Mouse (Mus musculus) brain, embryonic 14.5 days (tissue): ENCODE results near the gene Fnbp1l.

Experiments used
- CTCF ChIP-seq: fragments of 200-500 bp; IDR thresholded peaks from 2 replicates; pipeline ENCODE4 v1.5.1; 2012; ENCODE audit warnings: inconsistent platforms, mild to moderate bottlenecking, moderate library complexity, borderline replicate concordance; ENCODE audit not compliant: insufficient read depth, insufficient read length; ENCODE audit errors: extremely low read depth
- POLR2A ChIP-seq: fragments of 200-500 bp; IDR thresholded peaks from 2 replicates; pipeline ENCODE4 v1.6.1; 2012; ENCODE audit warnings: mild to moderate bottlenecking, inconsistent platforms, borderline replicate concordance; ENCODE audit not compliant: poor library complexity, insufficient read depth, insufficient read length, severe bottlenecking; ENCODE audit errors: extremely low read depth

DNA sequence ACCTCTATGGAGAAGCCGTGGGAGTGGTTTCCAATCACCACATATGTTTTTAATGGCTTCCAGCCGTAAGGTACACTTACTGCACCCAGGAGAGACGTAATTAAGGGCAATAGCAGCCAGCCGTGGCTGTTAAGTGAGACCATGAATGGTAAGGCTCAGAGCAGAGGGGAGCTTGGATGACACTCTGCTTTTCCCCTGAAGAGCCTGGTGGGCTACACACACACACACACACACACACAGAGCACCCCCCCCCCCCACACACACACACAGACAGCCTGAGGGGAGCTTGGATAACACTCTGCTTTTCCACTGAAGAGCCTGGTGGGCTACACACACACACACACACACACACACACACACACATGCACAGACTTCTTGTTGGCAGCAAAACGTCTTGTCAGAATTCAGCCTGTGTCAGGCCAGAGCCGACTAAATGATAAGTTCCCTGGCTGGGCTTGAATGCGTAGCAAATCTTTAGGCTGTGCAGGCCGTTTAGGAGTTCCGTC lies 101.2 kb downstream of the Fnbp1l start:
- no peak for TF ChIP-seq CTCF
- no peak for TF ChIP-seq POLR2A
